Mouse (Mus musculus): ENCODE data around the gene Cldn7. TPM values are rescaled to one million over a fixed set of nuclear protein-coding genes. Genes with fewer than 3 reads are reported as not detected.

Gene Cldn7
- polyA plus RNA-seq, 1 experiment from 2014 or later, result 11.7 TPM

GRCm38 (mm10) chr11:69976271-69976670 is 11.7 kb downstream of the Cldn7 start:
- Histone ChIP-seq H3K4me3 (ENCODE audit: low read depth, low read length) (no peak overlapping the region), H3K4me1 (ENCODE audit: control insufficient read depth, low read depth, low read length) (peaks cover 7% of the 10 kb centered on the region), H3K36me3 (ENCODE audit: control insufficient read depth, insufficient read depth) (peaks cover 13% of the 10 kb centered on the region), H3K4me2 (ENCODE audit: low read depth, low read length) (no peak overlapping the region), H3K9me3 (replicated peaks; ENCODE audit: control insufficient read depth, low read length) (no peaks in the 10 kb centered on the region), H3K27me3 (ENCODE audit: control insufficient read depth, insufficient read depth, low read depth, low read length) (no peaks in the 10 kb centered on the region), H3K27ac (ENCODE audit: low read length) (no peak overlapping the region), H3K9ac (ENCODE audit: low read depth, low read length) (no peak overlapping the region)
- WGBS (ENCODE audit: insufficient replicate concordance), result 70% methylated on average over 4 of the region's 4 CpGs
- ATAC-seq (ENCODE audit: low read depth), result no peak

GRCm38 (mm10) chr11:69979827-69980195 is 15.2 kb downstream of the Cldn7 start:
- H3K9ac ChIP-seq (ENCODE audit: low read depth, low read length), result peak overlapping the region; percentile 96
- no peaks in the 10 kb centered on the region for H3K9me3 ChIP-seq (replicated peaks; ENCODE audit: control insufficient read depth, low read length)
- H3K27me3 ChIP-seq (ENCODE audit: control insufficient read depth, insufficient read depth, low read depth, low read length), result no peaks in the 10 kb centered on the region
- peaks cover 25% of the 10 kb centered on the region for H3K4me1 ChIP-seq (ENCODE audit: control insufficient read depth, low read depth, low read length)
- ATAC-seq (ENCODE audit: low read depth), result peak; percentile 23
- peaks cover 15% of the 10 kb centered on the region for H3K36me3 ChIP-seq (ENCODE audit: control insufficient read depth, insufficient read depth)
- peak overlapping the region; percentile 97 for H3K27ac ChIP-seq (ENCODE audit: low read length)
- peak overlapping the region; percentile 87 for H3K4me2 ChIP-seq (ENCODE audit: low read depth, low read length)
- H3K4me3 ChIP-seq (ENCODE audit: low read depth, low read length), result peak overlapping the region; percentile 81
- 2% methylated on average over 16 of the region's 16 CpGs for WGBS (ENCODE audit: insufficient replicate concordance)

DNA sequence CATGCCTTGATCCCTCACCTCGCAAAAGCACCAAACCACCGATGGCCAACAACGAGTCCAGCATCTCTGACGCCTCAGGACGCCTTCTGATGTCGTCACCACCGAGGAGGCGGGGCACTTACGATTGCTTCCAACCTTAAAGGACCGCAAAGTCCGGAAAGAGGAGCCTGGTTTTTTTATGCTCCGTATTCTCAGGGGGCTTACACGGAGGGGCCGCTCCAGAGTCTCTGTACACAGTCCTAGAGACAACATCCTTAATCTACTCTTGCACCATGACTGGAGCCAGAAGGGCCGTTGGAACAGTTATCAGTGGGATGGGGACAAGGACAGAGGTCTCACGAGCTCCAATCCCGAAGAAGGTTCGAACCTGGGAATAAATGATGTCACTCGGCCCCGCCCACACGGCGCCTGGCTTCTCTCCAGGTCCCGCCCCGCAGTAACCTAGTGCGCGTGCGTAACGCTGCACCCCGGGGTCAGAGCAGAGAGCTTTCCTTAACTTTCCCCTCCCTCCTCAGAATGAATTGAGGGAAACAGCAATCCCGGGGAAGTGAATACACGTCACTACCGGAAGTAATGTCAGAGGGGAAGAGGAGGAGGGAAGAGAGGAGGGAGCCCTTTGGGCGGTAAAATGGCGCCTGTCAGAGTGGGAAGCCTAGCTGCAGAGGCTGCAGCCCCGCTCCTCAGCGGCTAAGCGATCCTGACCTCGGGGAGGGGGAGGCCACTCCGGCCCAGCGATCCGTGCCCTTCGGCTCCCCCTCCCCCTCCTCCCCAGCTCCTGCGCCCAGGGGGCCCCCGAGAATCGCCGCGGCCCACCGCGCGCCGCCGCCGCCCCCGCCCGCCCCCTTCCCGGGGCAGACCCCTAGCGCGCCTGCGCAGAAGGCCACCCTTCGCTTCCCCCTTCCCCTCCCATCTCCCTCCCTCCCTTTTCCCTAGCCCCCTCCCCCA is 15.9 kb downstream of the Cldn7 start:
- Histone ChIP-seq H3K27me3 (ENCODE audit: control insufficient read depth, insufficient read depth, low read depth, low read length) (no peaks in the 10 kb centered on the region), H3K36me3 (ENCODE audit: control insufficient read depth, insufficient read depth) (peaks cover 16% of the 10 kb centered on the region), H3K4me1 (ENCODE audit: control insufficient read depth, low read depth, low read length) (peaks cover 25% of the 10 kb centered on the region), H3K27ac (ENCODE audit: low read length) (peak overlapping the region; percentile 97), H3K9me3 (replicated peaks; ENCODE audit: control insufficient read depth, low read length) (no peaks in the 10 kb centered on the region), H3K4me2 (ENCODE audit: low read depth, low read length) (peak overlapping the region; percentile 87), H3K4me3 (ENCODE audit: low read depth, low read length) (peak overlapping the region; percentile 81), H3K9ac (ENCODE audit: low read depth, low read length) (peak overlapping the region; percentile 96)
- peak; percentile 91 for ATAC-seq (ENCODE audit: low read depth)
- WGBS (ENCODE audit: insufficient replicate concordance), result 0% methylated on average over 49 of the region's 60 CpGs

- Histone ChIP-seq H3K27me3 (ENCODE audit: control insufficient read depth, insufficient read depth, low read depth, low read length) (no peaks in the 10 kb centered on the region), H3K4me2 (ENCODE audit: low read depth, low read length) (peak within 1 kb of the TSS; percentile 87), H3K36me3 (ENCODE audit: control insufficient read depth, insufficient read depth) (peaks cover 18% of the 10 kb centered on the region), H3K9ac (ENCODE audit: low read depth, low read length) (peak within 1 kb of the TSS; percentile 96), H3K27ac (ENCODE audit: low read length) (peak within 1 kb of the TSS; percentile 97), H3K4me3 (ENCODE audit: low read depth, low read length) (peak within 1 kb of the TSS; percentile 81), H3K4me1 (ENCODE audit: control insufficient read depth, low read depth, low read length) (peaks cover 25% of the 10 kb centered on the region), H3K9me3 (replicated peaks; ENCODE audit: control insufficient read depth, low read length) (no peaks in the 10 kb centered on the region)
- under 1% methylated on average over 42 of the region's 43 CpGs for WGBS (ENCODE audit: insufficient replicate concordance)
- ATAC-seq (ENCODE audit: low read depth), result peak; percentile 0; the same call in 1 of the 2 replicates
Observed at GRCm38 (mm10) chr11:69981141-69981762, 16.7 kb downstream of the Cldn7 start, which contains the start of gene Ctdnep1. Gene Ctdnep1, plus strand, starts transcription at chr11:69981156.

DNA sequence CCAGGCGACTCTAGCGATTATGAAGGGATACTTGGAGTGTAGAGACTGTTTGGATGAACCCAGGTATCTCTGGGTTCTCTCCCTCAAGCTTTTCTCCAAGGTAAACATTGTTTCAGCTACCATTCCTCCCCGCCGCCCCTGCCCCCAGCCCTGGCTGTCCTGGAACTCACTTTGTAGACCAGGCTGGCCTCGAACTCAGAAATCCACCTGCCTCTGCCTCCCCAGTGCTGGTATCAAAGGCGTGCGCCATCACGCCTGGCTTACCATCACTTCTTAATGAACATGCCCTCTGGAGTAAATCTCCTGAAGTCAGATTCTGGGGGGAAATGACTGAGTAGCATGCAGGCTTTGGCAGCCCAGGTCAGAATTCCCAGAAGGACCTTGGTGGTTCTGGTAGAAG is 17.6 kb downstream of the Cldn7 start, which contains the start of gene Elp5:
Gene Elp5 (minus strand): TSS at position 293 of the 400 bp plus-strand sequence.
- H3K36me3 ChIP-seq (ENCODE audit: control insufficient read depth, insufficient read depth), result peaks cover 21% of the 10 kb centered on the region
- WGBS (ENCODE audit: insufficient replicate concordance), result 44% methylated on average over 8 of the region's 8 CpGs

DNA sequence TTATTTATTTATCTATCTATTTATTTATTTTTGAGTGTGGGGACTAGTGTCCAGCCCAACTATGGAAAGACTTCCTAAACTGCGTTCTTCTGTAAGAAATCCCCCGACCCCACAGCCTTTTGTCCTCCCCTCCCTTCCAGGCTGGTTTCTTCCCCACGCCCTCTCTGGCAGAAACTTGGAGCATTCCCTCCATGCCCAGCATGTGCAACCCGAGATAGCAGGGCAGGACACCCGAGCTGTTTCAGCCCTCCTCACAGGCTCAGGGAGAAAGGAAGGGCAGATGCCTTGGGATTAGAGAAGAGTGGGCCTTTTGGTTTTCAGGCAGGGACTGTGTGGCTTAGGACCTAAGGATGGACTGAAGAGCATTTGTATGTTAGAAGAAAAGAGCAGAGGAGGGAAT is 18.3 kb downstream of the Cldn7 start:
- 32% methylated on average over 5 of the region's 5 CpGs for WGBS (ENCODE audit: insufficient replicate concordance)
- H3K4me1 ChIP-seq (ENCODE audit: control insufficient read depth, low read depth, low read length), result peaks cover 25% of the 10 kb centered on the region
- peak overlapping the region; percentile 87 for H3K4me2 ChIP-seq (ENCODE audit: low read depth, low read length)
- ATAC-seq (ENCODE audit: low read depth), result no peak
- no peaks in the 10 kb centered on the region for H3K27me3 ChIP-seq (ENCODE audit: control insufficient read depth, insufficient read depth, low read depth, low read length)
- peak overlapping the region; percentile 81 for H3K4me3 ChIP-seq (ENCODE audit: low read depth, low read length)
- peaks cover 26% of the 10 kb centered on the region for H3K36me3 ChIP-seq (ENCODE audit: control insufficient read depth, insufficient read depth)
- no peaks in the 10 kb centered on the region for H3K9me3 ChIP-seq (replicated peaks; ENCODE audit: control insufficient read depth, low read length)
- peak overlapping the region; percentile 8; the same call in 1 of the 2 replicates for H3K27ac ChIP-seq (ENCODE audit: low read length)
- H3K9ac ChIP-seq (ENCODE audit: low read depth, low read length), result peak overlapping the region; percentile 96

More for the DNA sequence above, 17.6 kb downstream of the Cldn7 start, which contains the start of gene Elp5:
- peak within 1 kb of the TSS; percentile 96 for H3K9ac ChIP-seq (ENCODE audit: low read depth, low read length)
- no peak for ATAC-seq (ENCODE audit: low read depth)
- peak within 1 kb of the TSS; percentile 97 for H3K27ac ChIP-seq (ENCODE audit: low read length)
- peaks cover 25% of the 10 kb centered on the region for H3K4me1 ChIP-seq (ENCODE audit: control insufficient read depth, low read depth, low read length)
- H3K27me3 ChIP-seq (ENCODE audit: control insufficient read depth, insufficient read depth, low read depth, low read length), result no peaks in the 10 kb centered on the region
- no peaks in the 10 kb centered on the region for H3K9me3 ChIP-seq (replicated peaks; ENCODE audit: control insufficient read depth, low read length)
- H3K4me3 ChIP-seq (ENCODE audit: low read depth, low read length), result peak within 1 kb of the TSS; percentile 81
- peak within 1 kb of the TSS; percentile 87 for H3K4me2 ChIP-seq (ENCODE audit: low read depth, low read length)

GRCm38 (mm10) chr11:69983377-69983776 is 18.8 kb downstream of the Cldn7 start:
- 68% methylated on average over 4 of the region's 4 CpGs for WGBS (ENCODE audit: insufficient replicate concordance)
- Histone ChIP-seq H3K4me1 (ENCODE audit: control insufficient read depth, low read depth, low read length) (peaks cover 25% of the 10 kb centered on the region), H3K4me2 (ENCODE audit: low read depth, low read length) (peak overlapping the region; percentile 87; the same call in 1 of the 2 replicates), H3K27me3 (ENCODE audit: control insufficient read depth, insufficient read depth, low read depth, low read length) (no peaks in the 10 kb centered on the region), H3K4me3 (ENCODE audit: low read depth, low read length) (no peak overlapping the region), H3K9me3 (replicated peaks; ENCODE audit: control insufficient read depth, low read length) (no peaks in the 10 kb centered on the region), H3K27ac (ENCODE audit: low read length) (no peak overlapping the region), H3K9ac (ENCODE audit: low read depth, low read length) (no peak overlapping the region), H3K36me3 (ENCODE audit: control insufficient read depth, insufficient read depth) (peaks cover 25% of the 10 kb centered on the region)
- ATAC-seq (ENCODE audit: low read depth), result no peak

DNA sequence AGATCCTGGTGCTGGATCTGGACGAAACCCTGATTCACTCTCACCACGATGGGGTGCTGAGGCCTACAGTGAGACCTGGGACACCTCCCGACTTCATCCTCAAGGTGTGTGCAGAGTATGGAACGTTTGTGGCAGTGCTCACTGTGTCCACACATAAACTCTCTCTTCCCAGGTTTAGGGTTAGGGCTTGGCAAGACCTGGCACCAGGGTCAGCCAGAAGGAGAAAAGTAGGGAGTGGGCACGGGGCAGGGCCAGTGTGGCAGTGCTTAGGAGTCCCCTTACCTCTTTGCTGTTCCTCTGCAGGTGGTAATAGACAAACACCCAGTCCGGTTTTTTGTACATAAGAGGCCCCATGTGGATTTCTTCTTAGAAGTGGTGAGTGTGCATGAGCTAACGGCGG is 19.9 kb downstream of the Cldn7 start:
- WGBS (ENCODE audit: insufficient replicate concordance), result 80% methylated on average over 8 of the region's 8 CpGs

More for the DNA sequence above, 19.9 kb downstream of the Cldn7 start:
- Histone ChIP-seq H3K27me3 (ENCODE audit: control insufficient read depth, insufficient read depth, low read depth, low read length) (no peaks in the 10 kb centered on the region), H3K9me3 (replicated peaks; ENCODE audit: control insufficient read depth, low read length) (no peaks in the 10 kb centered on the region), H3K4me1 (ENCODE audit: control insufficient read depth, low read depth, low read length) (peaks cover 20% of the 10 kb centered on the region), H3K36me3 (ENCODE audit: control insufficient read depth, insufficient read depth) (peaks cover 34% of the 10 kb centered on the region), H3K27ac (ENCODE audit: low read length) (no peak overlapping the region), H3K4me3 (ENCODE audit: low read depth, low read length) (no peak overlapping the region), H3K9ac (ENCODE audit: low read depth, low read length) (no peak overlapping the region), H3K4me2 (ENCODE audit: low read depth, low read length) (no peak overlapping the region)
- ATAC-seq (ENCODE audit: low read depth), result no peak
